Mouse (Mus musculus) forebrain, embryonic 14.5 days (tissue): ENCODE data around the gene Herpud1. TPM values are rescaled to one million over a fixed set of nuclear protein-coding genes. Genes with fewer than 3 reads are reported as not detected.

Source experiments
- ATAC-seq: fragments of 200-750 bp; cut with Nextera tagmentation; 2 replicates; pipeline ENCODE4 v1.8.0; 2017; ENCODE audit warnings: mild to moderate bottlenecking, moderate library complexity
- DNase-seq: peaks from one replicate; pipeline ENCODE4 v3.0.0-alpha.2; 2015; ENCODE audit warnings: low spot score
- H3K27ac ChIP-seq: fragments of 300-500 bp; sonication (generic); 2 replicates; pipeline ENCODE4 v1.5.1; 2014; ENCODE audit warnings: low read depth, mild to moderate bottlenecking, control low read depth, low read length, moderate library complexity
- H3K27me3 ChIP-seq: fragments of 300-500 bp; sonication (generic); replicated peaks from 2 replicates; pipeline ENCODE4 v1.6.1; 2014; ENCODE audit warnings: low read length, control low read depth, mixed read lengths; ENCODE audit not compliant: control insufficient read depth, insufficient read depth
- H3K36me3 ChIP-seq: fragments of 300-500 bp; sonication (generic); 2 replicates; pipeline ENCODE4 v1.6.1; 2014; ENCODE audit warnings: low read length, control low read depth; ENCODE audit not compliant: control insufficient read depth, insufficient read depth
- H3K4me1 ChIP-seq: fragments of 300-500 bp; sonication (generic); 2 replicates; pipeline ENCODE4 v1.6.1; 2014; ENCODE audit warnings: antibody characterized with exemption, low read length, control low read depth; ENCODE audit not compliant: control insufficient read depth, insufficient read depth
- H3K4me2 ChIP-seq: fragments of 300-500 bp; sonication (generic); 2 replicates; pipeline ENCODE4 v1.6.1; 2014; ENCODE audit warnings: mild to moderate bottlenecking, control low read depth, low read length
- H3K4me3 ChIP-seq: fragments of 300-500 bp; sonication (generic); 2 replicates; pipeline ENCODE4 v1.5.1; 2014; ENCODE audit warnings: low read depth, low read length, control low read depth
- H3K9ac ChIP-seq: fragments of 300-500 bp; sonication (generic); 2 replicates; pipeline ENCODE4 v1.6.1; 2014; ENCODE audit warnings: mild to moderate bottlenecking, low read length, control low read depth, moderate library complexity
- H3K9me3 ChIP-seq: fragments of 300-500 bp; sonication (generic); replicated peaks from 2 replicates; pipeline ENCODE4 v1.6.1; 2016; ENCODE audit warnings: low read length, control low read depth, mixed read lengths; ENCODE audit not compliant: control insufficient read depth
- WGBS: fragments of 180-500 bp; shearing (Covaris S2); extraction: QIAGEN DNeasy Blood & Tissue Kit; methylation state at CpG from one replicate; pipeline ENCODE4 v1.1.7; 2014; 5-methylcytosine and 5-hydroxymethylcytosine counted together
- polyA plus RNA-seq: library from polyadenylated mRNA; unstranded; fragments of >200 nt; fragmentation: Nextera tagmentation; extraction: Ambion mirVana; gene quantifications from 2 replicates; pipeline ENCODE4 v1.2.1, GENCODE M21; 2014

The Herpud1 gene
- polyA plus RNA-seq, 1 experiment from 2014 or later: 62.6 TPM

- DNase-seq (no peak), ATAC-seq (no peak)
- WGBS: 89% methylated on average over 7 of the region's 7 CpGs
- Histone ChIP-seq H3K9me3 (no peaks in the 10 kb centered on the region), H3K4me3 (no peak overlapping the region), H3K27ac (no peak overlapping the region), H3K36me3 (no peaks in the 10 kb centered on the region), H3K4me1 (no peaks in the 10 kb centered on the region), H3K9ac (no peak overlapping the region), H3K4me2 (no peak overlapping the region), H3K27me3 (no peaks in the 10 kb centered on the region)
Observed at GRCm38 (mm10) chr8:94354069-94354531, 32.1 kb upstream of the Herpud1 start.

GRCm38 (mm10) chr8:94354571-94354970, 31.7 kb upstream of the Herpud1 start:
- no peak overlapping the region for H3K9ac ChIP-seq
- 88% methylated on average over 4 of the region's 4 CpGs for WGBS
- H3K27ac ChIP-seq: no peak overlapping the region
- ATAC-seq (no peak), DNase-seq (no peak)
- no peaks in the 10 kb centered on the region for H3K4me1 ChIP-seq
- H3K4me3 ChIP-seq: no peak overlapping the region
- no peaks in the 10 kb centered on the region for H3K9me3 ChIP-seq
- H3K4me2 ChIP-seq: no peak overlapping the region
- no peaks in the 10 kb centered on the region for H3K27me3 ChIP-seq
- H3K36me3 ChIP-seq: no peaks in the 10 kb centered on the region

- WGBS: 88% methylated on average over 6 of the region's 6 CpGs
- no peaks in the 10 kb centered on the region for H3K27me3 ChIP-seq
- no peak overlapping the region for H3K4me2 ChIP-seq
- ATAC-seq (no peak), DNase-seq (no peak)
- H3K4me3 ChIP-seq: no peak overlapping the region
- H3K9me3 ChIP-seq: no peaks in the 10 kb centered on the region
- no peaks in the 10 kb centered on the region for H3K36me3 ChIP-seq
- no peak overlapping the region for H3K9ac ChIP-seq
- H3K4me1 ChIP-seq: no peaks in the 10 kb centered on the region
- no peak overlapping the region for H3K27ac ChIP-seq
Observed at GRCm38 (mm10) chr8:94357220-94357619, 29.0 kb upstream of the Herpud1 start.

- ATAC-seq: no peak
Observed at GRCm38 (mm10) chr8:94358541-94358940, 27.7 kb upstream of the Herpud1 start.

GRCm38 (mm10) chr8:94361774-94362431, 24.3 kb upstream of the Herpud1 start:
- Histone ChIP-seq H3K9me3 (no peaks in the 10 kb centered on the region), H3K27me3 (no peaks in the 10 kb centered on the region), H3K4me1 (no peaks in the 10 kb centered on the region), H3K27ac (no peak overlapping the region), H3K4me3 (no peak overlapping the region), H3K4me2 (no peak overlapping the region), H3K9ac (no peak overlapping the region), H3K36me3 (no peaks in the 10 kb centered on the region)
- DNase-seq: no peak
- 85% methylated on average over 6 of the region's 6 CpGs for WGBS
- ATAC-seq: no peak

More at GRCm38 (mm10) chr8:94358541-94358940, 27.7 kb upstream of the Herpud1 start:
- H3K27me3 ChIP-seq: no peaks in the 10 kb centered on the region
- no peak overlapping the region for H3K9ac ChIP-seq
- H3K4me1 ChIP-seq: no peaks in the 10 kb centered on the region
- H3K9me3 ChIP-seq: no peaks in the 10 kb centered on the region
- H3K27ac ChIP-seq: no peak overlapping the region
- no peak overlapping the region for H3K4me3 ChIP-seq
- no peak overlapping the region for H3K4me2 ChIP-seq
- no peaks in the 10 kb centered on the region for H3K36me3 ChIP-seq
- DNase-seq: peak; percentile 57
- WGBS: 61% methylated on average over 5 of the region's 5 CpGs

GRCm38 (mm10) chr8:94362607-94363239, 23.5 kb upstream of the Herpud1 start:
- H3K9me3 ChIP-seq: no peaks in the 10 kb centered on the region
- 71% methylated on average over 7 of the region's 7 CpGs for WGBS
- ATAC-seq: no peak

GRCm38 (mm10) chr8:94363288-94363688, 22.9 kb upstream of the Herpud1 start:
- DNase-seq: no peak
- no peak overlapping the region for H3K9ac ChIP-seq
- no peak overlapping the region for H3K4me2 ChIP-seq
- 53% methylated on average over 4 of the region's 4 CpGs for WGBS
- no peak for ATAC-seq
- H3K27ac ChIP-seq: no peak overlapping the region
- no peaks in the 10 kb centered on the region for H3K4me1 ChIP-seq
- no peaks in the 10 kb centered on the region for H3K36me3 ChIP-seq
- no peak overlapping the region for H3K4me3 ChIP-seq
- H3K27me3 ChIP-seq: no peaks in the 10 kb centered on the region
- H3K9me3 ChIP-seq: no peaks in the 10 kb centered on the region

More at GRCm38 (mm10) chr8:94362607-94363239, 23.5 kb upstream of the Herpud1 start:
- DNase-seq: no peak
- no peak overlapping the region for H3K9ac ChIP-seq
- no peak overlapping the region for H3K27ac ChIP-seq
- H3K4me1 ChIP-seq: no peaks in the 10 kb centered on the region
- no peak overlapping the region for H3K4me3 ChIP-seq
- no peak overlapping the region for H3K4me2 ChIP-seq
- no peaks in the 10 kb centered on the region for H3K36me3 ChIP-seq
- H3K27me3 ChIP-seq: no peaks in the 10 kb centered on the region

GRCm38 (mm10) chr8:94363906-94364305, 22.3 kb upstream of the Herpud1 start:
- ATAC-seq (no peak), DNase-seq (no peak)
- H3K4me3 ChIP-seq: no peak overlapping the region
- 94% methylated on average over 2 of the region's 2 CpGs for WGBS
- H3K27ac ChIP-seq: no peak overlapping the region
- no peak overlapping the region for H3K9ac ChIP-seq
- no peaks in the 10 kb centered on the region for H3K4me1 ChIP-seq
- H3K4me2 ChIP-seq: no peak overlapping the region
- H3K36me3 ChIP-seq: no peaks in the 10 kb centered on the region
- H3K9me3 ChIP-seq: no peaks in the 10 kb centered on the region
- H3K27me3 ChIP-seq: no peaks in the 10 kb centered on the region

- ATAC-seq (no peak), DNase-seq (no peak)
- Histone ChIP-seq H3K9ac (no peak overlapping the region), H3K27me3 (no peaks in the 10 kb centered on the region), H3K4me3 (no peak overlapping the region), H3K36me3 (no peaks in the 10 kb centered on the region), H3K4me1 (no peaks in the 10 kb centered on the region), H3K4me2 (no peak overlapping the region), H3K27ac (no peak overlapping the region), H3K9me3 (no peaks in the 10 kb centered on the region)
- 90% methylated on average over 6 of the region's 6 CpGs for WGBS
Observed at GRCm38 (mm10) chr8:94364686-94365312, 21.4 kb upstream of the Herpud1 start.
